Mouse (Mus musculus) neural tube, embryonic 13.5 days (tissue): ENCODE results near the gene Mpp3. TPM values are rescaled to one million over a fixed set of nuclear protein-coding genes. Genes with fewer than 3 reads are reported as not detected.
A peak's percentile ranks its signal among the peaks of the same experiment; 100 is the strongest.
"Not testable (repeated sequence)": the region's sequence is repeated elsewhere in the genome, so short reads cannot be mapped to it uniquely, and the experiment has no call there.

Experiments
- ATAC-seq: fragments of 200-750 bp; cut with Nextera tagmentation; 2 replicates; pipeline ENCODE4 v1.8.0; 2017; ENCODE audit warnings: low read depth, mild to moderate bottlenecking, moderate TSS enrichment, moderate library complexity
- H3K27ac ChIP-seq: fragments of 300-500 bp; sonication (generic); replicated peaks from 2 replicates; pipeline ENCODE4 v1.5.1; 2015; ENCODE audit warnings: moderate library complexity, mild to moderate bottlenecking, inconsistent platforms
- H3K27me3 ChIP-seq: fragments of 300-500 bp; sonication (generic); 2 replicates; pipeline ENCODE4 v1.6.1; 2015; ENCODE audit warnings: mild to moderate bottlenecking, inconsistent platforms
- H3K36me3 ChIP-seq: fragments of 300-500 bp; sonication (generic); 2 replicates; pipeline ENCODE4 v1.6.1; 2015; ENCODE audit warnings: mild to moderate bottlenecking, inconsistent platforms
- H3K4me1 ChIP-seq: fragments of 300-500 bp; sonication (generic); replicated peaks from 2 replicates; pipeline ENCODE4 v1.6.1; 2015; ENCODE audit warnings: inconsistent platforms
- H3K4me2 ChIP-seq: fragments of 300-500 bp; sonication (generic); 2 replicates; pipeline ENCODE4 v1.6.1; 2015; ENCODE audit warnings: inconsistent platforms, mild to moderate bottlenecking, moderate library complexity
- H3K4me3 ChIP-seq: fragments of 300-500 bp; sonication (generic); 2 replicates; pipeline ENCODE4 v1.5.1; 2015; ENCODE audit warnings: mild to moderate bottlenecking, inconsistent platforms
- H3K9ac ChIP-seq: fragments of 300-500 bp; sonication (generic); 2 replicates; pipeline ENCODE4 v1.6.1; 2015; ENCODE audit warnings: moderate library complexity, mild to moderate bottlenecking, inconsistent platforms
- H3K9me3 ChIP-seq: fragments of 300-500 bp; sonication (generic); 2 replicates; pipeline ENCODE4 v1.6.1; 2016; ENCODE audit warnings: inconsistent platforms
- WGBS: fragments of 180-500 bp; shearing (Covaris S2); methylation state at CpG from one replicate; pipeline ENCODE4 v1.1.7; 2015; 5-methylcytosine and 5-hydroxymethylcytosine counted together
- polyA plus RNA-seq: library from polyadenylated mRNA; unstranded; fragments of >200 nt; fragmentation: Nextera tagmentation; extraction: Ambion mirVana; gene quantifications from 2 replicates; pipeline ENCODE4 v1.2.1, GENCODE M21; 2015

Gene Mpp3
- polyA plus RNA-seq, 1 experiment from 2014 or later: 49.6 TPM

GRCm38 (mm10) chr11:102006688-102007087 is 21.6 kb downstream of the Mpp3 start:
- H3K9me3 ChIP-seq: no peaks in the 10 kb centered on the region
- no peak for ATAC-seq
- peaks cover 18% of the 10 kb centered on the region for H3K4me1 ChIP-seq
- no peak overlapping the region for H3K9ac ChIP-seq
- no peaks in the 10 kb centered on the region for H3K27me3 ChIP-seq
- H3K4me2 ChIP-seq: no peak overlapping the region
- no peak overlapping the region for H3K27ac ChIP-seq
- peaks cover 89% of the 10 kb centered on the region for H3K36me3 ChIP-seq
- H3K4me3 ChIP-seq: no peak overlapping the region
- WGBS: 75% methylated on average over 5 of the region's 5 CpGs

- Histone ChIP-seq H3K9ac (no peak overlapping the region), H3K27ac (no peak overlapping the region), H3K9me3 (no peaks in the 10 kb centered on the region), H3K4me2 (no peak overlapping the region), H3K4me3 (no peak overlapping the region), H3K27me3 (no peaks in the 10 kb centered on the region), H3K36me3 (peaks cover 89% of the 10 kb centered on the region), H3K4me1 (peaks cover 18% of the 10 kb centered on the region)
- WGBS: 49% methylated on average over 9 of the region's 9 CpGs
- no peak for ATAC-seq
Observed at GRCm38 (mm10) chr11:102006271-102006670, 22.0 kb downstream of the Mpp3 start.

GRCm38 (mm10) chr11:102004251-102004650 is 24.0 kb downstream of the Mpp3 start:
- H3K27ac ChIP-seq: no peak overlapping the region
- H3K4me2 ChIP-seq: no peak overlapping the region
- H3K36me3 ChIP-seq: peaks cover 82% of the 10 kb centered on the region
- H3K9me3 ChIP-seq: no peaks in the 10 kb centered on the region
- 90% methylated on average over 8 of the region's 8 CpGs for WGBS
- peaks cover 4% of the 10 kb centered on the region for H3K4me1 ChIP-seq
- no peak overlapping the region for H3K4me3 ChIP-seq
- no peak for ATAC-seq
- H3K27me3 ChIP-seq: no peaks in the 10 kb centered on the region
- no peak overlapping the region for H3K9ac ChIP-seq

- Histone ChIP-seq H3K36me3 (peaks cover 57% of the 10 kb centered on the region), H3K27ac (0 out of 2 replicates have a peak overlapping the region, but pooled peaks have one; percentile 2), H3K27me3 (no peaks in the 10 kb centered on the region), H3K4me1 (peaks cover 4% of the 10 kb centered on the region; the same call in 1 of the 2 replicates), H3K4me2 (no peak overlapping the region), H3K4me3 (no peak overlapping the region), H3K9ac (no peak overlapping the region), H3K9me3 (no peaks in the 10 kb centered on the region)
- WGBS: 35% methylated on average over 4 of the region's 4 CpGs
- ATAC-seq: no peak
Observed at GRCm38 (mm10) chr11:101999466-101999865, 28.8 kb downstream of the Mpp3 start.

GRCm38 (mm10) chr11:101998258-101998657 is 30.0 kb downstream of the Mpp3 start:
- no peaks in the 10 kb centered on the region for H3K27me3 ChIP-seq
- 57% methylated on average over 5 of the region's 5 CpGs for WGBS
- no peak overlapping the region for H3K27ac ChIP-seq
- H3K4me1 ChIP-seq: peaks cover 4% of the 10 kb centered on the region; the same call in 1 of the 2 replicates
- H3K4me2 ChIP-seq: no peak overlapping the region
- no peak overlapping the region for H3K4me3 ChIP-seq
- H3K9me3 ChIP-seq: no peaks in the 10 kb centered on the region
- no peak for ATAC-seq
- peaks cover 46% of the 10 kb centered on the region for H3K36me3 ChIP-seq
- H3K9ac ChIP-seq: no peak overlapping the region

GRCm38 (mm10) chr11:101995938-101996337 is 32.3 kb downstream of the Mpp3 start:
- Histone ChIP-seq H3K36me3 (peaks cover 31% of the 10 kb centered on the region), H3K9ac (no peak overlapping the region), H3K27me3 (no peaks in the 10 kb centered on the region), H3K4me3 (no peak overlapping the region), H3K9me3 (no peaks in the 10 kb centered on the region), H3K27ac (0 out of 2 replicates have a peak overlapping the region, but pooled peaks have one; percentile 5), H3K4me2 (no peak overlapping the region), H3K4me1 (peaks cover 4% of the 10 kb centered on the region; the same call in 1 of the 2 replicates)
- WGBS: 84% methylated on average over 7 of the region's 7 CpGs
- no peak for ATAC-seq

GRCm38 (mm10) chr11:101994100-101994499 is 34.2 kb downstream of the Mpp3 start:
- ATAC-seq: no peak
- Histone ChIP-seq H3K4me2 (no peak overlapping the region), H3K4me1 (no peaks in the 10 kb centered on the region), H3K27me3 (no peaks in the 10 kb centered on the region), H3K27ac (no peak overlapping the region), H3K4me3 (no peak overlapping the region), H3K9ac (no peak overlapping the region), H3K36me3 (peaks cover 21% of the 10 kb centered on the region; the same call in 1 of the 2 replicates), H3K9me3 (no peaks in the 10 kb centered on the region)
- 78% methylated on average over 8 of the region's 8 CpGs for WGBS

GRCm38 (mm10) chr11:101992411-101992810 is 35.9 kb downstream of the Mpp3 start:
- H3K9me3 ChIP-seq: no peaks in the 10 kb centered on the region
- ATAC-seq: no peak
- no peak overlapping the region for H3K9ac ChIP-seq
- no peak overlapping the region for H3K4me3 ChIP-seq
- peaks cover 2% of the 10 kb centered on the region for H3K27me3 ChIP-seq
- H3K27ac ChIP-seq: no peak overlapping the region
- H3K36me3 ChIP-seq: peaks cover 15% of the 10 kb centered on the region; the same call in 1 of the 2 replicates
- 90% methylated on average over 7 of the region's 7 CpGs for WGBS
- no peaks in the 10 kb centered on the region for H3K4me1 ChIP-seq
- no peak overlapping the region for H3K4me2 ChIP-seq

GRCm38 (mm10) chr11:101991813-101992212 is 36.4 kb downstream of the Mpp3 start:
- Histone ChIP-seq H3K27ac (no peak overlapping the region), H3K9me3 (no peaks in the 10 kb centered on the region), H3K9ac (no peak overlapping the region), H3K4me1 (no peaks in the 10 kb centered on the region), H3K36me3 (peaks cover 9% of the 10 kb centered on the region; the same call in 1 of the 2 replicates), H3K4me2 (no peak overlapping the region), H3K27me3 (peaks cover 7% of the 10 kb centered on the region), H3K4me3 (no peak overlapping the region)
- ATAC-seq: no peak
- 81% methylated on average over 3 of the region's 3 CpGs for WGBS

GRCm38 (mm10) chr11:101990244-101990643 is 38.0 kb downstream of the Mpp3 start:
- no peak for ATAC-seq
- 86% methylated on average over 3 of the region's 3 CpGs for WGBS

GRCm38 (mm10) chr11:101986913-101987312 is 41.3 kb downstream of the Mpp3 start, which contains the start of gene Dusp3:
Gene Dusp3, minus strand, starts transcription at chr11:101987013.
- ATAC-seq: no peak
- H3K4me1 ChIP-seq: peaks cover 32% of the 10 kb centered on the region
- no peaks in the 10 kb centered on the region for H3K36me3 ChIP-seq
- 87% methylated on average over 3 of the region's 3 CpGs for WGBS
- H3K27me3 ChIP-seq: peaks cover 11% of the 10 kb centered on the region
- no peaks in the 10 kb centered on the region for H3K9me3 ChIP-seq
- no peak within 1 kb of the TSS for H3K4me3 ChIP-seq
- no peak within 1 kb of the TSS for H3K4me2 ChIP-seq
- H3K27ac ChIP-seq: no peak within 1 kb of the TSS
- peak within 1 kb of the TSS; percentile 41; the same call in 1 of the 2 replicates for H3K9ac ChIP-seq

More at GRCm38 (mm10) chr11:101990244-101990643, 38.0 kb downstream of the Mpp3 start:
- Histone ChIP-seq H3K4me1 (peaks cover 8% of the 10 kb centered on the region; the same call in 1 of the 2 replicates), H3K4me2 (no peak overlapping the region), H3K27me3 (peaks cover 11% of the 10 kb centered on the region), H3K9me3 (no peaks in the 10 kb centered on the region), H3K4me3 (no peak overlapping the region), H3K9ac (no peak overlapping the region), H3K27ac (no peak overlapping the region), H3K36me3 (0 out of 2 replicates have a peak, but pooled peaks cover 3% of the 10 kb centered on the region)

GRCm38 (mm10) chr11:101985990-101986389 is 42.3 kb downstream of the Mpp3 start:
- Histone ChIP-seq H3K27me3 (peaks cover 11% of the 10 kb centered on the region), H3K9ac (no peak overlapping the region), H3K4me2 (no peak overlapping the region), H3K9me3 (no peaks in the 10 kb centered on the region), H3K4me1 (peaks cover 32% of the 10 kb centered on the region), H3K4me3 (no peak overlapping the region), H3K27ac (no peak overlapping the region), H3K36me3 (no peaks in the 10 kb centered on the region)
- ATAC-seq: peak; percentile 48; the same call in 1 of the 2 replicates
- 6% methylated on average over 10 of the region's 10 CpGs for WGBS

GRCm38 (mm10) chr11:101985450-101985849 is 42.8 kb downstream of the Mpp3 start:
- H3K27me3 ChIP-seq: peaks cover 11% of the 10 kb centered on the region
- H3K9me3 ChIP-seq, H3K36me3 ChIP-seq, H3K4me2 ChIP-seq, H3K4me3 ChIP-seq, H3K27ac ChIP-seq, ATAC-seq, H3K9ac ChIP-seq: not testable (repeated sequence)
- H3K4me1 ChIP-seq: peaks cover 32% of the 10 kb centered on the region
- WGBS: 65% methylated on average over 6 of the region's 6 CpGs
